Mouse (Mus musculus) G1E (cell line): ENCODE data around the gene Slamf1. TPM values are rescaled to one million over a fixed set of nuclear protein-coding genes. Genes with fewer than 3 reads are reported as not detected.

Source experiments
- ATAC-seq: 2 replicates; pipeline ENCODE4 v1.8.0; 2016; ENCODE audit warnings: mild to moderate bottlenecking; ENCODE audit not compliant: insufficient number of reproducible peaks, poor library complexity, low FRiP score, severe bottlenecking; ENCODE audit errors: extremely low read depth
- DNase-seq: peaks from one replicate; pipeline ENCODE4 v3.0.0; 2012; ENCODE audit warnings: low spot score
- H3K27me3 ChIP-seq: 2 replicates; pipeline ENCODE4 v1.6.1; 2012; ENCODE audit warnings: mild to moderate bottlenecking, low read length, inconsistent platforms; ENCODE audit not compliant: insufficient read depth
- H3K36me3 ChIP-seq: replicated peaks from 2 replicates; pipeline ENCODE3; 2012; ENCODE audit warnings: mild to moderate bottlenecking, inconsistent platforms
- H3K4me1 ChIP-seq: 2 replicates; pipeline ENCODE4 v1.6.1; 2012; ENCODE audit warnings: low read depth, low read length, inconsistent platforms, mixed read lengths; ENCODE audit not compliant: insufficient read depth
- H3K4me3 ChIP-seq: 2 replicates; pipeline ENCODE4 v1.5.1; 2012; ENCODE audit warnings: low read depth, mild to moderate bottlenecking, inconsistent platforms, low read length, moderate library complexity, mixed read lengths
- H3K9me3 ChIP-seq: replicated peaks from 2 replicates; pipeline ENCODE4 v1.6.1; 2012; ENCODE audit warnings: inconsistent platforms
- CTCF ChIP-seq: IDR thresholded peaks from 2 replicates; pipeline ENCODE4 v1.5.1; 2012; ENCODE audit warnings: low read depth, low read length, inconsistent platforms, mixed read lengths
- GATA1 ChIP-seq: IDR thresholded peaks from 2 replicates; pipeline ENCODE4 v1.6.1; 2012; ENCODE audit warnings: borderline replicate concordance, low read length, inconsistent platforms, mixed read lengths
- GATA2 ChIP-seq: IDR thresholded peaks from 2 replicates; pipeline ENCODE4 v1.6.1; 2012; ENCODE audit warnings: low read depth, low read length, inconsistent platforms, borderline replicate concordance
- POLR2AphosphoS5 ChIP-seq: IDR thresholded peaks from 2 replicates; pipeline ENCODE4 v1.6.1; 2012; ENCODE audit warnings: low read depth, low read length, inconsistent platforms; ENCODE audit not compliant: insufficient replicate concordance
- TAL1 ChIP-seq: conservative IDR thresholded peaks from 2 replicates; pipeline ENCODE4 v1.6.1; 2012; ENCODE audit warnings: low read depth, low read length, inconsistent platforms, mixed read lengths
- polyA plus RNA-seq: library from polyadenylated mRNA; stranded (reverse); fragments of >175 nt; gene quantifications from 2 replicates; pipeline ENCODE4 v1.2.3, GENCODE M21; 2012
- total RNA-seq, 2 experiments: library from RNA; stranded (forward) in 1 of 2; stranded (reverse) in 1 of 2; fragments of 200-1000 nt in 1 of 2; fragments of >200 nt in 1 of 2; fragmentation: Nextera tagmentation in 1 of 2; gene quantifications; 2 replicates each; pipeline ENCODE4 v1.2.3; 2014 to 2017

Gene Slamf1
- total and polyA plus RNA-seq, 3 experiments: 0.16 TPM; not detected in 2

GRCm38 (mm10) chr1:171782287-171782915 lies 15.5 kb downstream of the Slamf1 start:
- Histone ChIP-seq H3K27me3 (no peaks in the 10 kb centered on the region), H3K4me1 (no peaks in the 10 kb centered on the region), H3K36me3 (no peaks in the 10 kb centered on the region), H3K4me3 (no peak overlapping the region), H3K9me3 (peaks cover 36% of the 10 kb centered on the region)
- no peak for TF ChIP-seq TAL1
- no peak for TF ChIP-seq POLR2AphosphoS5
- no peak for DNase-seq
- ATAC-seq: no peak

GRCm38 (mm10) chr1:171785871-171786270 lies 18.9 kb downstream of the Slamf1 start:
- Histone ChIP-seq H3K27me3 (no peaks in the 10 kb centered on the region), H3K4me3 (no peak overlapping the region), H3K9me3 (peaks cover 34% of the 10 kb centered on the region), H3K4me1 (no peaks in the 10 kb centered on the region), H3K36me3 (no peaks in the 10 kb centered on the region)
- no peak for ATAC-seq
- no peak for TF ChIP-seq TAL1
- TF ChIP-seq GATA1: no peak
- TF ChIP-seq POLR2AphosphoS5: no peak
- no peak for DNase-seq

GRCm38 (mm10) chr1:171787281-171788015 lies 20.5 kb downstream of the Slamf1 start:
- H3K4me3 ChIP-seq: no peak overlapping the region
- TF ChIP-seq POLR2AphosphoS5: no peak
- TF ChIP-seq TAL1: no peak
- no peak for TF ChIP-seq GATA2
- no peaks in the 10 kb centered on the region for H3K36me3 ChIP-seq
- no peak for ATAC-seq
- H3K4me1 ChIP-seq: no peaks in the 10 kb centered on the region
- peaks cover 26% of the 10 kb centered on the region for H3K9me3 ChIP-seq
- no peak for DNase-seq
- no peaks in the 10 kb centered on the region for H3K27me3 ChIP-seq

- no peak for DNase-seq
- no peaks in the 10 kb centered on the region for H3K36me3 ChIP-seq
- TF ChIP-seq POLR2AphosphoS5 (no peak), CTCF (no peak), TAL1 (no peak), GATA1 (no peak), GATA2 (no peak)
- peaks cover 27% of the 10 kb centered on the region for H3K9me3 ChIP-seq
- H3K27me3 ChIP-seq: no peaks in the 10 kb centered on the region
- no peak for ATAC-seq
- H3K4me1 ChIP-seq: no peaks in the 10 kb centered on the region
- no peak overlapping the region for H3K4me3 ChIP-seq
Observed at GRCm38 (mm10) chr1:171788461-171789283, 21.7 kb downstream of the Slamf1 start.

- Histone ChIP-seq H3K4me1 (no peaks in the 10 kb centered on the region), H3K4me3 (no peak overlapping the region), H3K9me3 (peaks cover 27% of the 10 kb centered on the region), H3K27me3 (no peaks in the 10 kb centered on the region), H3K36me3 (no peaks in the 10 kb centered on the region)
- ATAC-seq (no peak), DNase-seq (no peak)
- TF ChIP-seq TAL1 (no peak), POLR2AphosphoS5 (no peak), GATA2 (no peak), GATA1 (no peak), CTCF (no peak)
Observed at GRCm38 (mm10) chr1:171789407-171789806, 22.5 kb downstream of the Slamf1 start.

- Histone ChIP-seq H3K4me1 (no peaks in the 10 kb centered on the region), H3K27me3 (no peaks in the 10 kb centered on the region), H3K36me3 (no peaks in the 10 kb centered on the region), H3K4me3 (no peak overlapping the region), H3K9me3 (peaks cover 19% of the 10 kb centered on the region)
- TF ChIP-seq CTCF (no peak), POLR2AphosphoS5 (no peak), GATA1 (no peak), GATA2 (no peak), TAL1 (no peak)
- ATAC-seq: no peak
- DNase-seq: no peak
Observed at GRCm38 (mm10) chr1:171791491-171791890, 24.6 kb downstream of the Slamf1 start.

- no peak for TF ChIP-seq TAL1
- no peak for TF ChIP-seq GATA2
- TF ChIP-seq GATA1: no peak
- no peak for TF ChIP-seq POLR2AphosphoS5
- TF ChIP-seq CTCF: no peak
- no peak for ATAC-seq
- H3K4me1 ChIP-seq: no peaks in the 10 kb centered on the region
- DNase-seq: no peak
- peaks cover 15% of the 10 kb centered on the region for H3K9me3 ChIP-seq
- no peak overlapping the region for H3K4me3 ChIP-seq
- H3K36me3 ChIP-seq: no peaks in the 10 kb centered on the region
- no peaks in the 10 kb centered on the region for H3K27me3 ChIP-seq
Observed at GRCm38 (mm10) chr1:171796185-171796584, 29.3 kb downstream of the Slamf1 start.
